Mouse (Mus musculus) megakaryocyte-erythroid progenitor cell, adult 5-6 weeks (primary cell): ENCODE results near the gene Plekho1. TPM values are rescaled to one million over a fixed set of nuclear protein-coding genes. Genes with fewer than 3 reads are reported as not detected.
"Not testable (repeated sequence)": the region's sequence is repeated elsewhere in the genome, so short reads cannot be mapped to it uniquely, and the experiment has no call there.

Experiments used
- ATAC-seq: replicated peaks from 2 replicates; pipeline ENCODE4 v1.8.0; 2016; ENCODE audit warnings: mild to moderate bottlenecking, inconsistent platforms; ENCODE audit not compliant: severe bottlenecking, poor library complexity, low FRiP score, low TSS enrichment
- total RNA-seq, 2 experiments: library from RNA; stranded (forward) in 1 of 2; stranded (reverse) in 1 of 2; fragments of 200-1000, 215-1000 nt in 1 of 2; fragments of >200 nt in 1 of 2; fragmentation: Nextera tagmentation in 1 of 2; gene quantifications; 2 replicates each; pipeline ENCODE4 v1.2.3; 2014 to 2017

The Plekho1 gene
- total RNA-seq, 2 experiments from 2014 or later, result 0.61 to 10.5 TPM

DNA sequence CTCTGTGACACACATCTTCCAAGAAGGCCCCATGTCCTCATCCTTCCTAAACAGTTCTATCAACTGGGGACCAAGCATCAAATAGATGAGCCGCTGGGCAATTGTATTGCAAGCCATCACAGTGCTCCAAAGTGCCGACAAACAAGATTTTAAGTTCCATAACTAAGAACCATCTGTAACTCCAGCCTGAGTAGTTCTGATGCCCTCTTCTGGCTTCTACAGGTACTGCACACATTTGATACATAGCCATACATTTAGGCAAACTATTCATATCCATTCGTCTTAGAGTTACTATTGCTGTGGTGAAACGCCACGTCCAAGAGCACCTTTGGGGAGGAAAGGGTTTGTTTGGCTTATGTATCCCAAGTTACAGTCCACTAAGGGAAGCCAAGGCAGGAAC is 36.7 kb downstream of the Plekho1 start:
- ATAC-seq, result 0 out of 2 replicates have a peak, but pooled peaks have one; percentile 38

DNA sequence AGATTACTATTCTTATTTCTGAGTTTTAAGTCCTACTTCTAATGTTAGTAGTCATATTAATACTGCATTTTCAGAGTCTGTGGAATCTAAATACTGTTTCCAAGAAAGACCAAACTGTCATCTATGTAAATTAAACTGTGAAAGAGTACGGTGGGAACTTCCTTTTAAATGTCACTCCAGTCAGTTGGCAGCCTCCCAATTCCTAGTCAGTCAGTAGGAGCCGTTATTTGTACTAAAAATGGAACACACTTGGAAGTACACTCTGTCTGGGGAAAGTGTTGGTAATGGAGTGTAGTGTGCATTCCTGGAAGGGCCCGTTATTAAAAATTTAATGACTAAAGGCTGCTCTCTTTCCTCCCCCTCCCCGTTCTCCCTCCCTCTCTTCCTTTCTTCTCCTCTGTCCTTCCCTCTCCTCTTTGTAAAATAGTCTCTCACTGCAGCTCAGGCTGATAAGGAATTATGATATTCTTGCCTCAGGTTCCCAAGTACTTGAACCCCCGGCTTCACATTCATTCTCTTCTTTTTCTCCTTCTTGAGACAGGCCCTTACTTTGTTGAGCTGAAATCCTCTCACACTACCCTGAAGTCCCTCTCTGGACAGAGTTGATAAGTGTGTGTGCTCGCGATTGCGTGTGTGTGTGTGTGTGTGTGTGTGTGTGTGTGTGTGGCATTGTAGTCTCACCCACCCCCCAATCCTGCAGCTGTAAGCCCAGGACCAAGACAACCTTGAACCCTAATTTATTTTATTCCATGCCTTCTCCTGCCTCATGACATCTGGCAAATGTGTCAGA is 38.2 kb downstream of the Plekho1 start:
- ATAC-seq, result 0 out of 2 replicates have a peak, but pooled peaks have one; percentile 30

GRCm38 (mm10) chr3:95955318-95955717 is 40.5 kb downstream of the Plekho1 start:
- no peak for ATAC-seq

GRCm38 (mm10) chr3:95954648-95955173 is 41.1 kb downstream of the Plekho1 start:
- ATAC-seq, result not testable (repeated sequence)

DNA sequence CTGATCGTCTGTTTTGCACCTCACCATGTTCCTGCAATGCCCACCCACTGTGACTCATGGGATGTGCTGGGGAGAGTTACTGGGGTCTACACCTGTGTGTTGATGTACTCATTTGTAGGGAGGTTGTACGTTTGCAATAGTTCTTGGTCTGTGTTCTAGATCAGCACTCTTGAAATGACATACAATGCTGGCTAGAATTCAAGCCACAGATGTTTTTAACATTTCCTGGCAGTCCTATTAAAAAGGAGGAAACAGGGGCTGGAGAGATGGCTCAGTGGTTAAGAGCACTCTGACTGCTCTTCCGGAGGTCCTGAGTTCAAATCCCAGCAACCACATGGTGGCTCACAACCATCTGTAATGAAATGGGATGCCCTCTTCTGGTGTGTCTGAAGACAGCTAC is 42.3 kb downstream of the Plekho1 start:
- ATAC-seq, result no peak

DNA sequence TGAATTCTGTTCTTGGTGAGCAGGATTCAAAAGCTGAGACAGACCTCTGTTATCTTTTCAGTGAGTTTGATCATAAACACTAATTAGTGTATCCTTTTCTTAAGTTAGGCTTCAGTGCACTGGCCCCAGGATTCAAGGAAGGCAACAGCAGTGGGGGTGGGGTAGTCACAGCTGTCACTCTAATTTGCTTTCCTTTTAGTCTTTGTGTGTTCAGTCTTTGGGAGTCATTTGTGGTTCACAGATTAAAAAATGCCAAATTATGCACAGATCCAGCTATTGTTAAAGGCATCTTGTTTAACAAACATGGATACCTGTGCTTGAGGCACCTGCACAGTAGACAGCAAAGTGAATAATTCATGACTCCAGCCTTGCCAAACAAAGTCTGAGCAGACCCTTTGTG is 42.8 kb downstream of the Plekho1 start:
- no peak for ATAC-seq

DNA sequence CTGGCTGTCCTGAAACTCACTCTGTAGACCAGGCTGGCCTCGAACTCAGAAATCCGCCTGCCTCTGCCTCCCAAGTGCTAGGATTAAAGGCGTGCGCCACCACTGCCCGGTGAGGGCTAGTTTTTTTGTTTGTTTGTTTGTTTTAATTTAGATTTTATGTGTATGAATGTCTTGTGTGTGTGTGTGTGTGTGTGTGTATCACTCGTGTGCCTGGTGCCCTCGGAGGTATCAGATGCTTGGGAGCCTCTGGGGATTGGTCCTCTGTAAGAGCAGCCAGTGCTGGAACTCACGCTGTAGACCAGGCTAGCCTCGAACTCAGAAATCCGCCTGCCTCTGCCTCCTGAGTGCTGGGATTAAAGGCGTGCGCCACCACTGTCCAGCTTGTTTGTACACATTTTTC is 44.2 kb downstream of the Plekho1 start:
- not testable (repeated sequence) for ATAC-seq

GRCm38 (mm10) chr3:95950763-95951551 is 44.8 kb downstream of the Plekho1 start:
- peak; percentile 85 for ATAC-seq

- ATAC-seq, result no peak
Measured at GRCm38 (mm10) chr3:95948325-95948724, 47.5 kb downstream of the Plekho1 start.

DNA sequence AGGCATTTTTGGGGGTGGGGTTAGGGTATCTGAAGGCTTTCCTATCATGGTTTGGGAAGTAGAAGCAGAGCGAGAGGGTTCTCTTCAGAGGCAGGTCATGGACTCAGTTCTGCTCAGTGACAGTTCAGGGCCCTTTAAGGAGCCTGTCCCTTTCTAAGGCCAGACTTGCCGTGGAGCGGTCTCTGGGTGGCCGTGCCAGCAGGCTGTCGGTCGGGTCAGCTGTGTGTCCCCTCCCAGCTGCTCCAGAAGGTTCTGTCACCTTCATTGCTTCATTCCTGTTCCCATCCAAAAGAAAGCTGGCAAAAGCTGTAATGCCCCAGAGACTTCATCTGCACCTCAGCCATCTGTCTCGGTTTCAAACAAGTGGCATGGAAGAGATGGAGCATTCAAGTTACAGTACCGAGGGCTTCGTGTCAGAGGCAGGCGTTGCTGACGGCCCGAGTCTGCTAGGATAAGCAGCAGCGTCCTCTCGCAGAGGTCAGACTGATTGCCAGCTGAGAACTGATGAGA is 50.0 kb downstream of the Plekho1 start:
- no peak for ATAC-seq

DNA sequence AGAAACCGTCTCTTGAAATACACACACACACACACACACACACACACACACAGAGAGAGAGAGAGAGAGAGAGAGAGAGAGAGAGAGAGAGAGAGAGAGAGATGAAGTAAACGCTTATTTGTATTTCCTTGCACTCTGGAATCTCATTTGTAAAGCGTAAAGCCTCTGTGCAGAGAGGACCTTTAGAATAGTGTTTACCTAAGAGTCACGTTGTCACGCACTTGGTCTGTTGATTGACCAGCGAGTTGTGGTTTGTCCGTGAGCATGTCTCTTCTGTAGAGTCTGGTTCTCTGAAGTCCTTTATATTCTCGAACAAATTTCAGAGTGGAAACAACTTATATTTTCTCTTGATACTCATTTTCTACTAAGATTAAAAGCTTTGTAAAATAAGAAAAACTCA is 51.1 kb downstream of the Plekho1 start:
- no peak for ATAC-seq

DNA sequence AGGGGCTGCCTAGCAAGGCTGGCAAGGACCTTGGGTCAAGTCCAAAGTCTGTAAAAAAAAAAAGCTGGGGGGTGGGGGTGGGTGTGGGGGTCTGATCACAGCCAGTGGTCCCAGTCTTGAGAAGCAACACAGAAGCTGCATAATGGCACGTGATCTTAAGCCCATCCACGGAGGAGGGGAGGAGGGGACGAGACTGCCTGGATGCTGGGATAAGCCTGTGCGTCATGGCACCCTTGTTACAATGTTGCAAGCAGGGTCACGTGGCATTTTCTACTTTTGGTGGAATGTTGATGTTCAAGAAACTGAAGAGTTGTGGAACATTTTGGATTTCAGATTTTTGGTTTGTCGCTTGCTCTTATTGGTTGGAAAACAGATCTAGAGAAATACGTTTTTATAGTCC is 52.6 kb downstream of the Plekho1 start:
- no peak for ATAC-seq

DNA sequence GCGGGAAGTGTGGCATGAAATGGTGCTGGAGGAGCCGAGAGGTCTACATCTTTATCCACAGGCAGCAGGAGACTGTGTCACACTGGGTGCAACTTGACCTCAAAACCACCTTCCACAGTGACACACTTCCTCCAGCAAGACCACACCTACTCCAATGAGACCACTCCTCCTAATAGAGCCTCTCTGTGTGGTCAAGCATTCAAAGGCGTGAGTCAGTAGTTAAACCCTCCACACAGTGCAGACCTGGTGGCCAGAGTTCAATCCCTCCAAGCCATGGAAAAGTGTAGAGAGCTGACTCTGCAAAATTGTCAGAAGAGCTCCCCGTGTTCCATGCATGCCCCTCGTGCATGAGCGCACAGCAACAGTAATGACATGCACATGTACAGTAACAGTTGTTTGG is 53.1 kb downstream of the Plekho1 start:
- ATAC-seq, result no peak

DNA sequence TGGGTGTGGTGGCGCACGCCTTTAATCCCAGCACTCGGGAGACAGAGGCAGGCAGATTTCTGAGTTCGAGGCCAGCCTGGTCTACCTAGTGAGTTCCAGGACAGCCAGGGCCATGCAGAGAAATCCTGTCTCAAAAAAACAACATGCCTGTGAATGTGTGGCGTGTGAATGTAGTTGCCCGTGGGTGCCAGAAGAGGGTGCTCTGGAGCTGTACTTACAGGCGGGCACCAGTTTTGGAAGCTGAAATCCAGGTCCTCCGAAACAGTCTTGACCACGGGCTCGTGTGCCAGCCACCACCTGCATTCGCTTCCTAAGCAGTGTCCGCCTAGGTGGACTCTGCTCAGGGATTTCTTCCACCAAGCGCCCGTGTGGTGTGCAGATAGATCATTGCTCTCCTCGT is 57.0 kb downstream of the Plekho1 start:
- 0 out of 2 replicates have a peak, but pooled peaks have one; percentile 54 for ATAC-seq

Other genes with a start within 250 kb of the Plekho1 start
- 88.1 and 103 TPM in 2 replicates for gene Tars2, start 235.8 kb downstream of the Plekho1 start, total RNA-seq (2014; fragmentation: Nextera tagmentation)
- 58.0 and 75.5 TPM in 2 replicates for gene Tars2, start 235.8 kb downstream of the Plekho1 start, total RNA-seq (2017)
- gene Rprd2, start 177.1 kb downstream of the Plekho1 start, total RNA-seq (2014; fragmentation: Nextera tagmentation), result 62.4 and 68.5 TPM in 2 replicates
- 17.5 and 21.3 TPM in 2 replicates for gene Rprd2, start 177.1 kb downstream of the Plekho1 start, total RNA-seq (2017)
- 72.1 and 90.7 TPM in 2 replicates for gene Prpf3, start 140.1 kb downstream of the Plekho1 start, total RNA-seq (2014; fragmentation: Nextera tagmentation)
- 66.7 and 100.0 TPM in 2 replicates for gene Prpf3, start 140.1 kb downstream of the Plekho1 start, total RNA-seq (2017)
- gene Mrps21, start 124.5 kb downstream of the Plekho1 start, total RNA-seq (2014; fragmentation: Nextera tagmentation), result 204 and 223 TPM in 2 replicates
- 318 and 398 TPM in 2 replicates for gene Mrps21, start 124.5 kb downstream of the Plekho1 start, total RNA-seq (2017)
- 0.69 and 3.3 TPM in 2 replicates for gene Ciart, start 113.8 kb downstream of the Plekho1 start, total RNA-seq (2014; fragmentation: Nextera tagmentation)
- 0.66 and 2.8 TPM in 2 replicates for gene Ciart, start 113.8 kb downstream of the Plekho1 start, total RNA-seq (2017)
- gene BC028528, start 104.0 kb downstream of the Plekho1 start, total RNA-seq (2014; fragmentation: Nextera tagmentation), result 2.1 and 2.3 TPM in 2 replicates
- 2.3 and 14.6 TPM in 2 replicates for gene BC028528, start 104.0 kb downstream of the Plekho1 start, total RNA-seq (2017)
- 35.7 and 42.8 TPM in 2 replicates for gene Aph1a, start 102.0 kb downstream of the Plekho1 start, total RNA-seq (2014; fragmentation: Nextera tagmentation)
- gene Aph1a, start 102.0 kb downstream of the Plekho1 start, total RNA-seq (2017), result 16.2 and 21.1 TPM in 2 replicates
- not detected in 2 replicates for gene Car14, start 91.3 kb downstream of the Plekho1 start, total RNA-seq (2014; fragmentation: Nextera tagmentation)
- not detected in 2 replicates for gene Car14, start 91.3 kb downstream of the Plekho1 start, total RNA-seq (2017)
- 136 and 186 TPM in 2 replicates for gene Anp32e, start 66.8 kb downstream of the Plekho1 start, total RNA-seq (2014; fragmentation: Nextera tagmentation)
- 505 and 626 TPM in 2 replicates for gene Anp32e, start 66.8 kb downstream of the Plekho1 start, total RNA-seq (2017)
- 29.7 and 38.8 TPM in 2 replicates for gene Vps45, start 62.5 kb upstream of the Plekho1 start, total RNA-seq (2014; fragmentation: Nextera tagmentation)
- 13.4 and 16.6 TPM in 2 replicates for gene Vps45, start 62.5 kb upstream of the Plekho1 start, total RNA-seq (2017)
- 9.7 and 12.3 TPM in 2 replicates for gene Otud7b, start 108.5 kb upstream of the Plekho1 start, total RNA-seq (2014; fragmentation: Nextera tagmentation)
- 11.7 and 15.5 TPM in 2 replicates for gene Otud7b, start 108.5 kb upstream of the Plekho1 start, total RNA-seq (2017)
- not detected in 2 replicates for gene Mtmr11, start 166.0 kb upstream of the Plekho1 start, total RNA-seq (2014; fragmentation: Nextera tagmentation)
- not detected in 2 replicates for gene Mtmr11, start 166.0 kb upstream of the Plekho1 start, total RNA-seq (2017)
- gene Sf3b4, start 176.3 kb upstream of the Plekho1 start, total RNA-seq (2014; fragmentation: Nextera tagmentation), result 139 and 173 TPM in 2 replicates
- gene Sf3b4, start 176.3 kb upstream of the Plekho1 start, total RNA-seq (2017), result 24.7 and 36.9 TPM in 2 replicates
- 1.0 TPM in 1 of 2 replicates, not detected in the other for gene Sv2a, start 185.2 kb upstream of the Plekho1 start, total RNA-seq (2014; fragmentation: Nextera tagmentation)
- 0.30 TPM in 1 of 2 replicates, not detected in the other for gene Sv2a, start 185.2 kb upstream of the Plekho1 start, total RNA-seq (2017)
- 35.9 and 55.4 TPM in 2 replicates for gene Bola1, start 223.7 kb upstream of the Plekho1 start, total RNA-seq (2014; fragmentation: Nextera tagmentation)
- 39.3 and 44.8 TPM in 2 replicates for gene Bola1, start 223.7 kb upstream of the Plekho1 start, total RNA-seq (2017)
- 13.4 and 16.5 TPM in 2 replicates for gene Hist2h2ab, start 223.9 kb upstream of the Plekho1 start, total RNA-seq (2014; fragmentation: Nextera tagmentation)
- gene Hist2h2ab, start 223.9 kb upstream of the Plekho1 start, total RNA-seq (2017), result 180 and 196 TPM in 2 replicates
- 68.5 and 103 TPM in 2 replicates for gene Hist2h2ac, start 224.9 kb upstream of the Plekho1 start, total RNA-seq (2014; fragmentation: Nextera tagmentation)
- gene Hist2h2ac, start 224.9 kb upstream of the Plekho1 start, total RNA-seq (2017), result 2,466 and 2,516 TPM in 2 replicates
- gene Hist2h2be, start 225.1 kb upstream of the Plekho1 start, total RNA-seq (2014; fragmentation: Nextera tagmentation), result 10.8 and 11.4 TPM in 2 replicates
- 7.4 and 10.0 TPM in 2 replicates for gene Hist2h2be, start 225.1 kb upstream of the Plekho1 start, total RNA-seq (2017)
- gene Hist2h3c2, start 243.1 kb upstream of the Plekho1 start, total RNA-seq (2014; fragmentation: Nextera tagmentation), result 238 and 244 TPM in 2 replicates
- gene Hist2h3c2, start 243.1 kb upstream of the Plekho1 start, total RNA-seq (2017), result 41.9 and 280 TPM in 2 replicates
- 61.3 and 86.2 TPM in 2 replicates for gene Hist2h2aa2, start 244.3 kb upstream of the Plekho1 start, total RNA-seq (2014; fragmentation: Nextera tagmentation)
- gene Hist2h2aa2, start 244.3 kb upstream of the Plekho1 start, total RNA-seq (2017), result not detected in 2 replicates
- 17.9 and 44.2 TPM in 2 replicates for gene Hist2h2aa1, start 249.5 kb upstream of the Plekho1 start, total RNA-seq (2014; fragmentation: Nextera tagmentation)
- gene Hist2h2aa1, start 249.5 kb upstream of the Plekho1 start, total RNA-seq (2017), result 5,412 and 6,422 TPM in 2 replicates